Mouse (Mus musculus) C2C12 (cell line): ENCODE data around the gene Erbin.

ENCODE experiments used
- CTCF ChIP-seq: IDR thresholded peaks from one replicate; pipeline ENCODE4 v1.5.1; 2011; ENCODE audit not compliant: control insufficient read depth, insufficient read depth, insufficient read length
- USF1 ChIP-seq: IDR thresholded peaks from one replicate; pipeline ENCODE4 v1.6.1; 2011; ENCODE audit warnings: low read depth, mild to moderate bottlenecking, control low read depth, moderate library complexity

- TF ChIP-seq CTCF (no peak), USF1 (no peak)
Observed at GRCm38 (mm10) chr13:103912351-103912750, 8.0 kb downstream of the Erbin start.
